Mouse (Mus musculus) CH12.LX (cell line): ENCODE measurements at regions not wholly inside any gene's neighbourhood (a gene's known extent, or its start where the extent isn't known, plus 50 kb on each side); places are given as distances from the start of the nearest gene placed in this dataset.

ENCODE experiments used
- CTCF ChIP-seq, 2 experiments: IDR thresholded peaks in 1 of 2; conservative IDR thresholded peaks in 1 of 2; 2 replicates each; pipeline ENCODE4 v1.5.1; 2011 to 2012; ENCODE audit warnings: low read depth in 2 of 2, low read length in 2 of 2, improper control_type of control experiment in 1 of 2, inconsistent platforms in 1 of 2, mild to moderate bottlenecking in 1 of 2, moderate library complexity in 1 of 2
- EP300 ChIP-seq: IDR thresholded peaks from 2 replicates; pipeline ENCODE4 v1.6.1; 2011; ENCODE audit warnings: low read length, improper control_type of control experiment
- HCFC1 ChIP-seq: IDR thresholded peaks from 2 replicates; pipeline ENCODE4 v1.6.1; 2012; ENCODE audit warnings: low read depth, mild to moderate bottlenecking, inconsistent platforms, low read length, improper control_type of control experiment
- MXI1 ChIP-seq: IDR thresholded peaks from 2 replicates; pipeline ENCODE4 v1.6.1; 2011; ENCODE audit warnings: mild to moderate bottlenecking, low read depth, low read length, improper control_type of control experiment
- USF1 ChIP-seq: IDR thresholded peaks from 2 replicates; pipeline ENCODE4 v1.6.1; 2014; ENCODE audit warnings: low read depth, mild to moderate bottlenecking, inconsistent platforms, low read length, improper control_type of control experiment
- ZC3H11A ChIP-seq: IDR thresholded peaks from 2 replicates; pipeline ENCODE4 v1.6.1; 2012; ENCODE audit warnings: low read depth, mild to moderate bottlenecking, inconsistent platforms, low read length, improper control_type of control experiment
- ZKSCAN1 ChIP-seq: IDR thresholded peaks from 2 replicates; pipeline ENCODE4 v1.6.1; 2012; ENCODE audit warnings: low read depth, inconsistent platforms, low read length, improper control_type of control experiment, borderline replicate concordance

- TF ChIP-seq USF1 (no peak), CTCF (conservative IDR thresholded peaks at IDR 0.05 in 1 of 2, IDR thresholded peaks at IDR 0.05 in 1 of 2; ENCODE audit: low read depth in 2 of 2, low read length in 2 of 2) (no peak), ZKSCAN1 (no peak), EP300 (no peak), HCFC1 (no peak), ZC3H11A (no peak), MXI1 (no peak)
Measured at GRCm38 (mm10) chr16:7790260-7790659, 634.7 kb downstream of the Tmem114 start.
